Mouse (Mus musculus): Measurements from ENCODE around the gene Odf2l.

DNA sequence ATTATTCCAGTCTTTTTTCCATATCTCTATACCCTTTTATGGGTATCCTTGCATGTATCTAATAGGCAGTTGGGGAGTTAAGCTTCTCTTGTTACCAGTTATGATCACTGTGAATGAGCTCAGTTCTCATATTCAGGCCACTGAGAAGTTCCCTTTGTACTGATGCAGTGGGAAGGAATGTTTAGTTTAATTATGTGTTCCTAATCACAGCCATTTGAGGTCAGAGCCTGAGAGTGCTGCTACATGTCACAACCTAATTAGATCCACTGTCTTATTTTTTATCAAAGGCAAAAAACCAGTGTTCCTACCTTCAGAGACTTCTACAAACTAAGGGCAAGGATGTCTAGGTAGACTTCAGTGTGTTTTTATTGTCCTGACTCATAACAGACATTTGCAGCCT, 11.0 kb downstream of the Odf2l start:
- TF ChIP-seq GATA1 (IDR thresholded peaks at IDR 0.05; ENCODE audit: borderline replicate concordance, low read length) (no peak), FLI1 (IDR thresholded peaks at IDR 0.05; ENCODE audit: low read length) (no peak)

Data from megakaryocyte, embryonic 14.5 days (primary cell).